Mouse (Mus musculus) heart, postnatal 0 days (tissue): ENCODE measurements at regions not wholly inside any gene's neighbourhood (a gene's known extent, or its start where the extent isn't known, plus 50 kb on each side); places are given as distances from the start of the nearest gene placed in this dataset.

Experiments used
- CTCF ChIP-seq: IDR thresholded peaks from 2 replicates; pipeline ENCODE4 v1.5.1; 2016; ENCODE audit warnings: antibody characterized with exemption, control low read depth, low read depth
- EP300 ChIP-seq: IDR thresholded peaks from 2 replicates; pipeline ENCODE4 v1.6.1; 2016; ENCODE audit warnings: antibody characterized with exemption, low read depth

GRCm38 (mm10) chr5:75281510-75281909, 129.4 kb downstream of the Pdgfra start:
- no peak for TF ChIP-seq CTCF
- TF ChIP-seq EP300, result no peak
